Mouse (Mus musculus): Measurements from ENCODE around the gene Mxi1.

Gene Mxi1

DNA sequence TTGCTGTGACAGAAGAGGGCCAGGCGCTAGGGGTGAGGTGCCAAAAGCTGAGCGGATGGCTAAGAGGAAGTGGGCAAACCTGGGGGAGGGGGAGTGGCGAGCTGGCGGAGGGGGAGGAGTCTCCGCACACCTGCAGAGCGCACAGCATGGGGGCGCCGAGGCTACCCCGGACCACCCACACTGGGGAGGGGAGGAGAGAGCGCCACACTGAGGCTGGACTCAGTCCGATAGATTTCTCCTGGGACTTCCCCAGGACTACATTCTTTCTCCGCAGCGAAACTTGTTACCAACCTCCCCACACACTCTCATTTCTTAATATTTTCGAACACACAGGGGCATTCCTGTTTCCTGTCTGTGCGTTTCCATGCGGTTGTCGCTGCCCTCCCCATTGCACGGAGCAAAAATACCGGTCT is 113.0 kb downstream of the Mxi1 start:
- DNase-seq (ENCODE audit: low spot score in 2 of 2), result peak; percentile 91 to 93

GRCm38 (mm10) chr19:53423816-53424465 is 113.6 kb downstream of the Mxi1 start:
- peak; percentile 78 to 87 for DNase-seq (ENCODE audit: low spot score in 2 of 2)

- peak; percentile 96 to 97 for DNase-seq (ENCODE audit: low spot score in 2 of 2)
Measured at GRCm38 (mm10) chr19:53424629-53425028, 114.3 kb downstream of the Mxi1 start.

Data from natural killer cell, adult 2 months (primary cell).